Mouse (Mus musculus) cortical plate, adult 2 months (tissue): ENCODE measurements at regions not wholly inside any gene's neighbourhood (a gene's known extent, or its start where the extent isn't known, plus 50 kb on each side); places are given as distances from the start of the nearest gene placed in this dataset.

Experiments used
- CTCF ChIP-seq: fragments of 200-500 bp; IDR thresholded peaks from 2 replicates; pipeline ENCODE4 v1.5.1; 2011; ENCODE audit warnings: mild to moderate bottlenecking, control low read depth, low read length; ENCODE audit not compliant: insufficient read depth; ENCODE audit errors: extremely low read depth
- POLR2A ChIP-seq: fragments of 200-500 bp; IDR thresholded peaks from 2 replicates; pipeline ENCODE4 v1.6.1; 2011; ENCODE audit warnings: mild to moderate bottlenecking, low read length, control low read depth; ENCODE audit not compliant: insufficient read depth; ENCODE audit errors: extremely low read depth

GRCm38 (mm10) chr12:51190186-51190585 is 157.7 kb upstream of the G2e3 start:
- TF ChIP-seq CTCF (no peak), POLR2A (no peak)
